Mouse (Mus musculus) olfactory bulb, adult 2 months (tissue): ENCODE measurements around the gene Ftcd. TPM values are rescaled to one million over a fixed set of nuclear protein-coding genes. Genes with fewer than 3 reads are reported as not detected.

Experiments
- H3K27ac ChIP-seq: fragments of 200-500 bp; 2 replicates; pipeline ENCODE4 v1.5.1; 2012; ENCODE audit warnings: low read depth, low read length; ENCODE audit not compliant: insufficient read depth
- H3K4me1 ChIP-seq: fragments of 200-500 bp; 2 replicates; pipeline ENCODE4 v1.6.1; 2012; ENCODE audit warnings: low read length; ENCODE audit not compliant: control insufficient read depth, insufficient read depth
- H3K4me3 ChIP-seq: fragments of 200-500 bp; 2 replicates; pipeline ENCODE4 v1.5.1; 2012; ENCODE audit warnings: mild to moderate bottlenecking, low read depth, low read length, moderate library complexity; ENCODE audit not compliant: insufficient read depth
- CTCF ChIP-seq: fragments of 200-500 bp; IDR thresholded peaks from 2 replicates; pipeline ENCODE4 v1.5.1; 2012; ENCODE audit warnings: low read depth, mild to moderate bottlenecking, low read length, moderate library complexity; ENCODE audit not compliant: insufficient read depth
- POLR2A ChIP-seq: fragments of 200-500 bp; IDR thresholded peaks from 2 replicates; pipeline ENCODE4 v1.6.1; 2012; ENCODE audit warnings: mild to moderate bottlenecking, low read depth, low read length, moderate library complexity; ENCODE audit not compliant: insufficient read depth
- WGBS: fragments of 180-500 bp; shearing (Covaris S2); methylation state at CpG from one replicate; pipeline ENCODE4 v1.1.7; 2018; 5-methylcytosine and 5-hydroxymethylcytosine counted together
- polyA plus RNA-seq: library from polyadenylated mRNA; stranded (reverse); fragments of >200 nt; gene quantifications from 2 replicates; pipeline ENCODE4 v1.2.4, GENCODE M21; 2012; ENCODE audit warnings: low replicate concordance; ENCODE audit not compliant: missing spikeins, insufficient read depth, insufficient read length

Gene Ftcd
- polyA plus RNA-seq, 1 experiment, result not detected

DNA sequence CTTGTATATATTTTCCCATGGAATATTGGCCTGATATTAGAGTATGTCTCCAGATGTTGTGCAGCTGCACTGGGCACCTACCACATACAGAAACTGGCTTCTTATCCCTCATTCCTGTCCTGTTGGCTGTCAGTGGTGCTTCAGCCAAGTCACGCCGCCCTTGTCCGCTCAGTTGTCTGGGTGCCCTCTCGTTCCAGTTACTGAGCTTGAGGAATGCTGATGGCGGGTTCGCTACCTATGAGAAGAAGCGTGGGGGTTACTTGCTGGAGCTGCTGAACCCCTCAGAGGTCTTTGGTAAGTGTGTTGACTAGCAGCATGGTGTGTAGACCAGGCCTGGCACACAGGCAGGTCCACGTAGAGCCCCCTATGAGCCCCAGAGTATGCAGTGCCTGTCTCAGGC, 28.9 kb upstream of the Ftcd start:
- 94% methylated on average over 8 of the region's 8 CpGs for WGBS
- TF ChIP-seq POLR2A, result no peak
- no peak for TF ChIP-seq CTCF

DNA sequence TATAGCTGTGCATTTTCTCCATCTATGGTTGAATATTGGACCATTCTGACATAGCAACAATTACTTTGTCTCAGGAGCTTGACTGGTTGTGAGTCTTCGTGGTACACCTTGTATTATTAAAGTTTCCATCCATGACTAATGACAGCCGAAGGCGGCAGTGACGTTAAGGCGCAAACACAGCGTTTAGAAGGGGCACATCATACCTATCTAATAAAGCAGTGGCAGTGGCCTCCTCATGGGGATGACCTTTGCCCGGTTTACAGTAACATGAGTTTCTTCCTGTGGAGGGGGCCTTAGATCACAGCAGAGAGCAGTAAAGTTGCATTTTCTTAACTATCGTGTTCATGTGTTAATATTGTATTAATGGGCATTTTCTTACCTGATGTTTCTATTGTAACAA, 27.2 kb upstream of the Ftcd start:
- H3K4me1 ChIP-seq, result no peaks in the 10 kb centered on the region
- H3K4me3 ChIP-seq, result no peak overlapping the region
- TF ChIP-seq POLR2A (no peak), CTCF (no peak)
- WGBS, result 93% methylated on average over 8 of the region's 8 CpGs
- no peak overlapping the region for H3K27ac ChIP-seq

More for the DNA sequence above, 28.9 kb upstream of the Ftcd start:
- H3K4me3 ChIP-seq, result no peak overlapping the region
- H3K4me1 ChIP-seq, result no peaks in the 10 kb centered on the region
- no peak overlapping the region for H3K27ac ChIP-seq

DNA sequence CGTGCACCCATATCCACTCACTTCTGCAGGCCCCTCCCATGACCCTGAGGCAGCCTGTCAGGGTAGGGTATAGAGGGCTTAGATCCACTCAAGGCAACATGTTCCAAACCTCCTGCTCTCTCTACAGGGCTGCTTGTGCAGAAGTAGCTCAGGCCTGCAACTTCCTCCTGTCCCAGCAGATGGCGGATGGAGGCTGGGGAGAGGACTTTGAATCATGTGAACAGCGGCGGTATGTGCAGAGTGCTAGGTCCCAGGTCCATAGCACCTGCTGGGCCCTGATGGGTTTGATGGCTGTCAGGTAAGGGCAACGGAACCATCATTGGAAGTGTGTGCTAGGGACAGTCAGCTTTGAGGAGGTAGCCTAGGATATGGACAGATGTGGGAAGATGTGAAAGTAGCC, 25.0 kb upstream of the Ftcd start:
- TF ChIP-seq POLR2A (no peak), CTCF (0 out of 2 replicates have a peak, but pooled peaks have one; percentile 16)
- no peaks in the 10 kb centered on the region for H3K4me1 ChIP-seq
- H3K4me3 ChIP-seq, result no peak overlapping the region
- H3K27ac ChIP-seq, result no peak overlapping the region
- 96% methylated on average over 5 of the region's 5 CpGs for WGBS

DNA sequence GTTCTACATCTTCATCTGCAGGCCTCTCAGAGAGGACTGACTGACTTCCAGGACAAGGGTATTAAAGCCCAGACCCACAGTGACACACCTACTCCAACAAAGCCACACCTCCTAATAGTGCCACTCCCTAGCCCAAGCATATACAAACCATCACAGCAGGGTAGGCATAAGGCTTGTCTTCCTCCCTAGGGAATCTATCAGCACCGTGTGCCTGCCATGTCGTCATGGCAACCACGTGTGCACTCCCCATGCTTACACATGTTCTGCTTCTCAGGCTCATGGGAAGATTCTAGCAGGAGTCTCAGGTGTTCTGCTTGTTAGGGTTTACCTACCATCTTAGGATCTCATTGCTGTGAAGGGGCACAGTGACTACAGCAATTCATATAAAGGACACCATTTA, 23.9 kb upstream of the Ftcd start:
- no peak for TF ChIP-seq CTCF
- TF ChIP-seq POLR2A, result no peak
- Histone ChIP-seq H3K4me1 (no peaks in the 10 kb centered on the region), H3K4me3 (no peak overlapping the region), H3K27ac (no peak overlapping the region)
- WGBS, result 70% methylated on average over 3 of the region's 3 CpGs

DNA sequence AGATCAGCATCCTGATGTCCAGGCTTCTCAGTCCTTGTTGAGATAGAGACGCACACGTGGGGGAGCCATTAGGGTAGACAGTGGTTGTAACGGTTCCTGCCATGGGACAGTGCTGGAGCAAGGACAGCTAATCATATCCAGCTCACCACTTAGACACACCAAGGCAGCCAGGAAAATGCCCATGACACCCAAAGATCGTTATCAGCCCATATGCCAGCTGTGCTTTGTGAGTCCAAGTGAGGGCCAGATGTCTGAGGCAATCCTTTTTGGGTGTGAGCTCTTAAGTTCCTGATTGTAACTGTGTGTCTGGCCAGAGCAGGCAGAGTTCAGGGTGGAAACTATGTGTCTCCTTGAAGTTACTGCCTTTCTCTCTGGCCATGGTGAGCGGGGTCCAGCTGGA, 21.4 kb upstream of the Ftcd start:
- no peak for TF ChIP-seq CTCF
- TF ChIP-seq POLR2A, result no peak
- 91% methylated on average over 5 of the region's 5 CpGs for WGBS
- Histone ChIP-seq H3K4me3 (no peak overlapping the region), H3K27ac (no peak overlapping the region), H3K4me1 (no peaks in the 10 kb centered on the region)

DNA sequence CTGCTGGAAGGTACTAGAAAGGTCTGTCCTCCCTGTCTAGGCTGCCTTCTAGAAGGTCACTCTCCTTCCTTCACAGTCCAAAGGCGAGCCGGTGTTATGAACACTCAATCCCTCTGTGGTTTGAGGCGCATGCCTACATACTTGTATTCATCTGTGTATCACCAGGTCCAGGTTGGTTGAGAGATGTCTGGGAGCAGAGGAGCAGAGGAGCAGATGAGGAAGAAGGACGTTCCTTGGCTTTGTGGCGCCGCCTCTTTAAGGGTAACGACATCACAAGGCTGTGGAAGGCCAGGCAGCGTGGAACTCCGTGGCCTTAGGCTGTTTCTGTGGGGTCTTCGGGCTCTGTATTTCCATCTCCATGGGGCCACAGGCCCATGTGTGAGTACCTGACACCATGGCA, 13.5 kb upstream of the Ftcd start, which contains the start of gene Spatc1l:
Gene Spatc1l, plus strand, starts transcription at position 301 of the 400 bp plus-strand sequence.
- no peak within 1 kb of the TSS for H3K27ac ChIP-seq
- no peak within 1 kb of the TSS for H3K4me3 ChIP-seq
- H3K4me1 ChIP-seq, result no peaks in the 10 kb centered on the region
- WGBS, result 90% methylated on average over 10 of the region's 10 CpGs
- TF ChIP-seq POLR2A (no peak), CTCF (no peak)

DNA sequence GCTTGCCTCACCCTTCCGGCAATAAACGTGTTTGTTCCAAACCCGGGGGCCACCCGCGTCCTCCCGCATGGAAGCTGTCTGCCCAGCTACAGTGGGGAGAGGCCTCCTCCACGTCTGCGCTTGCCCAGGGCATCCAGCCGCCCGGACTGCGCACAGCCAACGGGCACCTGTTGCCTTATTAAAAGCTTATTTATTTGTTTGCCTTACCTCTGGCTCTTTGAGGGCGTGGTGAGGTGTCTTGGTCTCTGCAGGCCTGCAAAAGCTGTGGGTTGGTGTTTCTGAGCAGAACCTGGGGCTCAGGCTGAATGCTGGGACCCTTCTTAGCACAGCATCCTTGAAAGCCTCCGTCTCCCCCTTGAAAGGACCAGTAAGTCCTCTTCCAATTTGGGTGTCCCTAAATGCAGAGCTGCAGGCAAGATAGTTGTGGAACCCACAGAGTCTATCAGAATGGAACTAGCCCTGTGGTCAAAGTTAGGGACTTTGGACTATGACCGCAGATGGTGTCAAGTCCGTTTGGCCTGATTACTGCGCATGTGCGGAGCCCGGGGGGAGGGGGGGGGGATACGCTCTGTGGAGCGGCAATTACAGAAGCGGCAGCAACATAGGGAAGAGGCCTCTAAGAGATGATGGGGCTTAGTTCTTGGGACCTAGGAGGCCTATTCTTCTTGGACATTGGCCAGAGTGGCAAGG, 5.3 kb upstream of the Ftcd start:
- 95% methylated on average over 22 of the region's 22 CpGs for whole genome bisulfite sequencing
- Histone ChIP-seq H3K4me3 (no peak overlapping the region), H3K27ac (no peak overlapping the region), H3K4me1 (no peaks in the 10 kb centered on the region)
- TF ChIP-seq CTCF, result no peak
- no peak for TF ChIP-seq POLR2A

DNA sequence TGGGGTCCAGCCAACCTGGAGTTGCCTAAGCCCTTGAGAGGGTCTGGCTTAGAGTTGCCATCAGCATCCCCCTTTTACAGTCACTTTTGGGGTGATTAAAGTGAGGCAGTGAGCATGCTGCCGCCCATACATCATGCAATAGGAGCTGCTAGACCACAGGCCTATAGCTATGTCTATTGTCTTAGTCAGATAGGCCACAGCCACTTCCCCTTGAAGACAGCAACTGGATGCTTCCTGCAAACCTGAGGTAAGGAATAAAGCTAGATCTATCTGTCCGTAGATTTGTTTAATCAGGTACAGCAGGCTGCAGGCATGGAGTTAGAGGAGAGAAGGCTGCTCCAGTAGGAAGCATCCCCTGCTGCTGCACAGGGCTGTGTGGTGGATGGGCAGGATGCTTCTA, 4.4 kb upstream of the Ftcd start:
- no peak overlapping the region for H3K4me3 ChIP-seq
- no peak for TF ChIP-seq POLR2A
- no peaks in the 10 kb centered on the region for H3K4me1 ChIP-seq
- H3K27ac ChIP-seq, result no peak overlapping the region
- WGBS, result 82% methylated on average over 2 of the region's 2 CpGs

DNA sequence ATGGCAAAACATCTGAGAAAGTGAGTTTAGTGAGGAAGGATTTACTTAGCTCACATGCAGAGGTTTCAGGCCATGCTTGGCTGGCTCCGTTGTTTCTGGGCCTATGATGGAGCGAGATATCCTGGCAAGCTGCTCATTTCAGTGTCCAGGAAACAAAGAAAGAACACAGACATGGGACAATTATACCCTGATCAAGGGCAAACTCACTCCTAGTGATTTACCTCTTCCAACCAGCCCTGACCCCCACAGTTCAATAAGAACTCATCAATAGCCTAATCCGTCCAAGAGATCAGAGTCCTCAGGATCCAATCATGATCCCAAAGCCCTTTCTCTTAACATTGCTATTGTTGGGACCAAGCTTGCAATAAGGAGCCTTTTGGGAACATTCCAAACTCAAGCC, 3.3 kb upstream of the Ftcd start:
- H3K27ac ChIP-seq, result no peak overlapping the region

DNA sequence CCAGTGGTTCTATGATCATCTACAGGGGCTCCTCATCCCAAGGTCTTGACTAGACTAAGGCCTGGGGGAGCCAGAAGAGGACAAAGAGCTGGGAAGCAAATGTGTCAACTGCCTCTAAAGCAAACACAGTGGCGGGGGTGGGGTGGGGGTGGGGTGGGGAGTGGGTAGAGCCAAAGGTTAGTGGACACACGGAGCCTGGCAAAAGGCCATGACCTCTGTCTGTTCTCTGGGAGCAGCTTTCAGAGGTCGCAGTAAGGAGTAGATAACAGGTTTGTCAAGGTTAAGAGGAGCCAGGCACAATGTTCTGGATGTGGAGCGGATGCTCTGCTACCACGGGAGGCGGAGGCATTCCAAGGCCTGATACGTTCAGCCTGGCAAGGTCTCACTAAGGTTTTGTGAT, 1.5 kb downstream of the Ftcd start:
- no peak overlapping the region for H3K27ac ChIP-seq
- 0 out of 2 replicates have a peak, but pooled peaks cover 3% of the 10 kb centered on the region for H3K4me1 ChIP-seq
- TF ChIP-seq POLR2A (no peak), CTCF (no peak)
- H3K4me3 ChIP-seq, result no peak overlapping the region
- WGBS, result 93% methylated on average over 7 of the region's 7 CpGs

More for the DNA sequence above, 3.3 kb upstream of the Ftcd start:
- no peaks in the 10 kb centered on the region for H3K4me1 ChIP-seq
- TF ChIP-seq POLR2A, result no peak
- TF ChIP-seq CTCF, result no peak
- WGBS, result 57% methylated on average over 3 of the region's 3 CpGs
- no peak overlapping the region for H3K4me3 ChIP-seq
